Mouse (Mus musculus) hindbrain, embryonic 12.5 days (tissue): ENCODE results near the gene Tsen15. TPM values are rescaled to one million over a fixed set of nuclear protein-coding genes. Genes with fewer than 3 reads are reported as not detected.

ENCODE experiments used
- ATAC-seq: fragments of 200-750 bp; cut with Nextera tagmentation; 2 replicates; pipeline ENCODE4 v1.8.0; 2017; ENCODE audit warnings: moderate TSS enrichment; ENCODE audit not compliant: low FRiP score
- H3K27ac ChIP-seq: fragments of 300-500 bp; sonication (generic); 2 replicates; pipeline ENCODE4 v1.5.1; 2016; ENCODE audit warnings: mild to moderate bottlenecking
- H3K27me3 ChIP-seq: fragments of 300-500 bp; sonication (generic); 2 replicates; pipeline ENCODE4 v1.6.1; 2016; ENCODE audit warnings: mild to moderate bottlenecking
- H3K36me3 ChIP-seq: fragments of 300-500 bp; sonication (generic); 2 replicates; pipeline ENCODE4 v1.6.1; 2016; ENCODE audit warnings: mild to moderate bottlenecking
- H3K4me1 ChIP-seq: fragments of 300-500 bp; sonication (generic); 2 replicates; pipeline ENCODE4 v1.6.1; 2016
- H3K4me2 ChIP-seq: fragments of 300-500 bp; sonication (generic); replicated peaks from 2 replicates; pipeline ENCODE4 v1.6.1; 2016; ENCODE audit warnings: mild to moderate bottlenecking
- H3K4me3 ChIP-seq: fragments of 300-500 bp; sonication (generic); 2 replicates; pipeline ENCODE4 v1.5.1; 2016; ENCODE audit warnings: mild to moderate bottlenecking
- H3K9ac ChIP-seq: fragments of 300-500 bp; sonication (generic); 2 replicates; pipeline ENCODE4 v1.6.1; 2016; ENCODE audit warnings: mild to moderate bottlenecking, moderate library complexity
- H3K9me3 ChIP-seq: fragments of 300-500 bp; sonication (generic); replicated peaks from 2 replicates; pipeline ENCODE4 v1.6.1; 2016; ENCODE audit warnings: mild to moderate bottlenecking
- WGBS: fragments of 180-500 bp; shearing (Covaris S2); methylation state at CpG from one replicate; pipeline ENCODE4 v1.1.7; 2016; 5-methylcytosine and 5-hydroxymethylcytosine counted together
- polyA plus RNA-seq: library from polyadenylated mRNA; unstranded; fragments of >200 nt; fragmentation: Nextera tagmentation; extraction: Ambion mirVana; gene quantifications from 2 replicates; pipeline ENCODE4 v1.2.1, GENCODE M21; 2016

The Tsen15 gene
- 45.3 and 45.4 TPM in 2 replicates for polyA plus RNA-seq

DNA sequence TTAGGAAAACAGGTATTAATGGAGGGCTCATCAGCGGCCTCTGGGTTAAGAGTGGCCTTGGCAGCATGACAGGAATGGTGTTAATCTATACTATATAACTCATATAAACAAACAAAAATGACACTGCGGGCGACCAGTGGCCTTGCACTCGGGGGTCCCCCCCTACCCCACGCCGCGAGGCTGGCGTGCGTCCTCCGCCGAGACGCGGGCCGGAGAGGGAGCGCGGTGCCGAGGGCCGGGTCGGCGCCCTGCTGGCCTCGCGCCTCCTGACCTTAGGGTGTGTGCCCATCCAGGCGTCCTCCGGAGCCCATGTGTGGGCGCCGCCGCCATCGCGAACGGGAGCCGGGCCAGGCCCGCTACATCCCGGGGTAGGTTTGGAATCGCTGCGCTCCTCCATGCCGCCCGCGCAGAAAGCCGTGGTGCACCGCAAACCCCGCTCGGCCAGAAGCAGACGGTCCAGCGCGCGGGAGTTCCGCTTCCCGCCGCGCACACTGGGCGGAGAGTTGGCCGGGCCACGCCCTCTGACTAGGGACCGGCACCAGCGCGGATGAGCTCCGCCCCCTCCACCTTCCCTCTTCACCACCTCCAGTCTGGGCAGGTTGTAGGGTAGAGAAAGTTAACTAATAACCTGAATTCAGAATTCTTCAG, at the start of gene Tsen15:
Gene Tsen15, minus strand, starts transcription at position 501 of the 648 bp plus-strand sequence.
- WGBS: under 1% methylated on average over 57 of the region's 57 CpGs
- no peaks in the 10 kb centered on the region for H3K9me3 ChIP-seq
- H3K27ac ChIP-seq: no peak within 1 kb of the TSS
- peak within 1 kb of the TSS; percentile 88 for H3K9ac ChIP-seq
- ATAC-seq: peak; percentile 95
- H3K4me3 ChIP-seq: peak within 1 kb of the TSS; percentile 84
- H3K36me3 ChIP-seq: no peaks in the 10 kb centered on the region
- no peaks in the 10 kb centered on the region for H3K27me3 ChIP-seq
- H3K4me2 ChIP-seq: peak within 1 kb of the TSS; percentile 86
- peaks cover 5% of the 10 kb centered on the region; the same call in 1 of the 2 replicates for H3K4me1 ChIP-seq

DNA sequence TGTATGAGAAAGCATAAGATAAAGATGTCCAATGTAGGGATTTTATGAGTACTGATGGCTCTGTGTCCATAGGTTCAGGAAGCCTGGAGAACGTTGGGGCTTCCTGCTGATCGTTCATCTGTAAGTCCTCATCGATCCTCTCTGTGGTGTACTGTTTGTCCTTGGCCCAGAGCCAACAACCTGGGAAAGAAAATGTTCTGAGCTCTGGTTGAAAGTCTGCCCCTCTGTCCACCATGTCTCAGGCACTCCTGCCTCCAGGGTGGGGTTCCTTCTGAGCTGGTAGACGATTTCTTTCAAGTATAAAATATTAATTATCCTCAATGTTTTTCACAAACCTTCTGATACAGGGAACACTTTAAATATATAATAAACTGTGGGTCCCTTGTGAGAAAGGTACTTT, 47.7 kb upstream of the Tsen15 start:
- WGBS: 74% methylated on average over 4 of the region's 4 CpGs
- Histone ChIP-seq H3K4me1 (no peaks in the 10 kb centered on the region), H3K36me3 (no peaks in the 10 kb centered on the region), H3K9ac (no peak overlapping the region), H3K9me3 (no peaks in the 10 kb centered on the region), H3K4me3 (no peak overlapping the region), H3K27ac (no peak overlapping the region), H3K27me3 (no peaks in the 10 kb centered on the region), H3K4me2 (no peak overlapping the region)
- no peak for ATAC-seq

DNA sequence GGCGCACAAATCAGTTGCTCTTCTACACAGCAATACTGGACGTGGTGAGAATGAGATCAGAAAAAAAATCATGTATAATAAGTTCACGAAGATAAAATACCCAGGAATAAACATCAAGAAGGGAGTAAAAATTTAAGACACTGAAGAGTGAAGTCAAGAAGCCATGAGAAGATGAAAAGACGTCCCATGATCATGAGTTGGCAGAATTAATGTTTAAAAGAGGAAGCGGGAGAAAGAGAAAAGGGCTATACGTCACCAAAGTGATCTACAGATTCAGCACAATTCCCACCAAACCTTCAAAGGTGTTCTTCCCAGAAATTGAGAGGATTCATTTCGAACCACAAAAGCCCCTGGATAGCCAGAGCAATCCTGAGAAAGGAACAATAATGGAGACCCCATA, 43.3 kb upstream of the Tsen15 start:
- no peak overlapping the region for H3K4me3 ChIP-seq
- no peak for ATAC-seq
- H3K27me3 ChIP-seq: no peaks in the 10 kb centered on the region
- H3K27ac ChIP-seq: no peak overlapping the region
- H3K9ac ChIP-seq: no peak overlapping the region
- no peaks in the 10 kb centered on the region for H3K4me1 ChIP-seq
- no peaks in the 10 kb centered on the region for H3K9me3 ChIP-seq
- H3K36me3 ChIP-seq: no peaks in the 10 kb centered on the region
- WGBS: 88% methylated on average over 7 of the region's 7 CpGs
- no peak overlapping the region for H3K4me2 ChIP-seq

DNA sequence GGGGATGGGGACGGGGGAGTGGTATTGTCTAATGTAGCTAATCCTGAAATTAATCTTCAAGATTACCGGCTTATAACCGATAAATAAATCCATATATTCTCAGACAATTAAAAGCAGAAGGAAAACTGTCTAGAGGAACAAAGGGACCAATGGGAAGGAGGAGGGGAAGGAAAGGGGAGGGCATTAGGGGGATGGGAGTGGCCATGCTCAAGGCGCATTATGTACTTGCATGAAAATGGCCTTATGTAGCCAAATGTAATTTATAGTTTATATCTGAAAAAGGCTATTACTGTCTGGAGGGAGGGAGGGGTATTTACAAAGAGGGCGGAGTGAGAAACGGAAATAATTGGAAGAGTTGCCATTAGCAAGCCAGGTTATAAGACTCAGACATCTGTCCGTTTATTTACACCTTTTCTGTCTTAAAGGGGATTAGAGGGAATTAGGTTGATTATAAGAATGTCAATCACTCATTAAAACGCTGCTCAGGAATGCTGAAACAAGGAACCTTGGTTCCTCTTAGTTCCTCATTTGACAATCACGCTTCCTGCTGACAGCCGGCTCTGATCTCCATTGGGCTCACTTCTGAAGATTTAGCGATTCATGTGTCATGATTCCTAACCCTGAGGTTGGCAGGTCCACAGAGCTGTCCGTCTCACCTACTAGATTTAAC, 41.6 kb upstream of the Tsen15 start:
- ATAC-seq: no peak
- H3K4me1 ChIP-seq: no peaks in the 10 kb centered on the region
- 82% methylated on average over 12 of the region's 12 CpGs for WGBS
- no peaks in the 10 kb centered on the region for H3K27me3 ChIP-seq
- H3K4me2 ChIP-seq: no peak overlapping the region
- H3K9ac ChIP-seq: no peak overlapping the region
- no peak overlapping the region for H3K27ac ChIP-seq
- no peaks in the 10 kb centered on the region for H3K36me3 ChIP-seq
- no peak overlapping the region for H3K4me3 ChIP-seq
- H3K9me3 ChIP-seq: no peaks in the 10 kb centered on the region

DNA sequence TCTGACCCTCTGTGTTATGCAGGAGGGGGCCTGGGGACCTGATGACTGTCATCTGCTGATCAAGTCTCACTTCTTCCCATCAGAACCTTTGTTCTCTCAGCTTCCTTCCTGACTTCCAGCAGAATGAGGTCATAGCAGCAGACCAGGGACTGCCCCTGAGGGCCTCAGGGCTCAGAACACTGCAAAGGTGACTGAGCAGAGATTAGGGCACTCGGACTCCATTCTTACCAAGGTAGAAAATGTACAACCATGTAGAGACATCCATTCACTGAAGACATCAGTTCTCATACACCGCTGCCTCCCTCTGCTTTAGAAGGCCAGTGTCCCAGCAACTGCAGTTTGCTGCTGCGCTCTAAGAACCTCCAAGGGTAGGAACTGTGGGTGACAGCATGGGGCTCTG, 36.6 kb upstream of the Tsen15 start:
- H3K4me2 ChIP-seq: no peak overlapping the region
- WGBS: 84% methylated on average over 3 of the region's 3 CpGs
- no peaks in the 10 kb centered on the region for H3K4me1 ChIP-seq
- H3K4me3 ChIP-seq: no peak overlapping the region
- no peaks in the 10 kb centered on the region for H3K36me3 ChIP-seq
- no peaks in the 10 kb centered on the region for H3K9me3 ChIP-seq
- no peak overlapping the region for H3K9ac ChIP-seq
- H3K27ac ChIP-seq: no peak overlapping the region
- no peaks in the 10 kb centered on the region for H3K27me3 ChIP-seq
- no peak for ATAC-seq

DNA sequence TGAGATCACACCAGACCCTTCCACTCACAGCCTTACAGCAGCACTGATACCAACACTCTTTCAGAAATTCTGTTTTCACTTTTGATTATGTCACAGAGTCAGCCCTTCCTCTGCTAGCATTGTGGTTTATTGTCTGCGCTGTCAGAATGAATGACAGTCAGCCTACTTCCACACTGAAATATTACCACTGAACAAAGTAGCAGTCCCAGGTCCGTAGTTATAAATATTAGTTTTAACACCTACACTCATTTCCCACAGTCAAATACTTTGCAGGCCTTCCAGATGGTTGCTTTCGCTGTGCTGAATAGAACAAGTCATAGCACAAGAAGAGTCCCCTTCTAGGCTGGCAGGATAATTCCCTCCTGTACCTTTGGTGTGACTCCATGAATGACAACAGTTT, 35.8 kb upstream of the Tsen15 start:
- no peak overlapping the region for H3K4me3 ChIP-seq
- H3K27me3 ChIP-seq: no peaks in the 10 kb centered on the region
- H3K4me2 ChIP-seq: no peak overlapping the region
- 79% methylated on average over 3 of the region's 3 CpGs for WGBS
- no peaks in the 10 kb centered on the region for H3K36me3 ChIP-seq
- no peak for ATAC-seq
- no peaks in the 10 kb centered on the region for H3K9me3 ChIP-seq
- no peak overlapping the region for H3K9ac ChIP-seq
- no peaks in the 10 kb centered on the region; the same call in 1 of the 2 replicates for H3K4me1 ChIP-seq
- no peak overlapping the region for H3K27ac ChIP-seq

DNA sequence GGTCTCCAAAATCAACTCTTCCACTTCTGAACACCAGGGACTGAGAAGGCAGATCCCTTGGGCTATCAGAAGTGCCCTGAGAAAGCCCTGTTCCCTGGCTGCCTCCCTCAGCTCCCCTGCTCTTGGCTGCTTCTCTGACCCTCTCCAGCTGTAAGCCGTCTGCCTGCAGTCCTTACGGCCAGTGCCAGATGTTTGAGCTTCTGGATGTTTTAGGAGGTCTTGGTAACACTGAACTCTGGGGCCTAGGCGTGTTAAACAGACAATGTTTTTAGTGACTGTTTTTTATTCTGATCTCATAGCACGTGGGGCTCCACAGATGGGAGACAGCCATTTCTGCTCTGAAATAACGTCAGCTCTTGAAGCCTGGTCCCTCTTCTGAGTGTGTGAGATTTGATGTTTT, 31.1 kb upstream of the Tsen15 start:
- H3K9me3 ChIP-seq: no peaks in the 10 kb centered on the region
- no peak overlapping the region for H3K9ac ChIP-seq
- H3K36me3 ChIP-seq: no peaks in the 10 kb centered on the region
- H3K27ac ChIP-seq: no peak overlapping the region
- ATAC-seq: no peak
- no peak overlapping the region for H3K4me3 ChIP-seq
- 45% methylated on average over 5 of the region's 5 CpGs for WGBS
- no peaks in the 10 kb centered on the region for H3K27me3 ChIP-seq
- H3K4me1 ChIP-seq: no peaks in the 10 kb centered on the region; the same call in 1 of the 2 replicates
- H3K4me2 ChIP-seq: no peak overlapping the region

DNA sequence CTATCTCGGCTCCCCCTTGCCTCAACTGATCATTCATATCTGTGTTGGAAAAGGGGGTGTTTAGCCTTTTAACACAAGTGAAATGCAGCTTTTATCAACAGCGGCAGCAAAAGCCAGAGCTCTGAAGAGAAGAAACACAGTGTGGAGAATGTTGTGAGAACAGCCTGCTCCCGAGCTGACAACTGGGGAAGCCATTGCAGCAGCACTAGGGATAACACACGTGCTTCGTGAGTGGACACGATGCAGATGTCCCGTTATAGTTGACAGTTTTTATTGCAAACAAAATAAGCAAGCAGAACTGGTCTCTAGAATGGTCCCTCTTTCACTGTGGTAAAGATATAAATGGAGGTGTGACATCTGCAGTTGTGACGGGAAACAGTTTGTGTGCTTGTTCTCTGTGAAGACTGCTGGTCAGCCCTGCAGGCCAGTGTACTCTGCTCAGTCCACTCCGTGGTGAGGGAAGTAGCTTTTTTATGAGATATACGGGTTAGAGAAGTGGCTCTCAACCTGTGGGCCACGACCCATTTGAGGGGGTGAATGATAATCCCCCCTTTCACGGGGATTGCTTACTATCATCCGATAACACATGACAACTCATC, 29.9 kb upstream of the Tsen15 start:
- no peak for ATAC-seq
- Histone ChIP-seq H3K9ac (no peak overlapping the region), H3K4me2 (no peak overlapping the region), H3K9me3 (peaks cover 7% of the 10 kb centered on the region; the same call in 1 of the 2 replicates), H3K27ac (no peak overlapping the region), H3K36me3 (peaks cover 4% of the 10 kb centered on the region; the same call in 1 of the 2 replicates), H3K4me3 (no peak overlapping the region), H3K27me3 (no peaks in the 10 kb centered on the region), H3K4me1 (no peaks in the 10 kb centered on the region; the same call in 1 of the 2 replicates)
- WGBS: 87% methylated on average over 13 of the region's 13 CpGs

DNA sequence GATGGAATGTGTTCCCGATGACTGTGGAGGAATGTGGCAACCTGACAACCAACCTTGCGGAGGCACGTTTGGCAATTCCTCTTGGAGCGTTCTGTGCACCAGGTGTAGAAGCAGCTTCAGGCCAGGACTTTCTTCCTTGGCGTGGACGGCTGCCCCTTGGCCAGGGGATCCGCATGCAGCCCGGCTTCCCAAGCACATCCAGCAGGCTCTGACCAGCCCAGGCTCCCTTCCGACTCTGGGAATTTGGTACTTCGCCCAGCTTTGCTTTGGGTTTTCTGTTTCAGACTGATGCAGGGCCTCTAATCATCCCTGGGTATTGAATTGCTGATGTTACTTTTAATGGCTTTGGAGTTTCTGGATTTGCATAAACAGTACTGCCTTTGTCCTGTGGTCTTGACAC, 28.0 kb upstream of the Tsen15 start:
- Histone ChIP-seq H3K4me3 (no peak overlapping the region), H3K36me3 (peaks cover 4% of the 10 kb centered on the region; the same call in 1 of the 2 replicates), H3K4me1 (no peaks in the 10 kb centered on the region; the same call in 1 of the 2 replicates), H3K9me3 (peaks cover 7% of the 10 kb centered on the region; the same call in 1 of the 2 replicates), H3K27me3 (no peaks in the 10 kb centered on the region), H3K4me2 (no peak overlapping the region), H3K27ac (no peak overlapping the region), H3K9ac (no peak overlapping the region)
- no peak for ATAC-seq
- 73% methylated on average over 10 of the region's 10 CpGs for WGBS

DNA sequence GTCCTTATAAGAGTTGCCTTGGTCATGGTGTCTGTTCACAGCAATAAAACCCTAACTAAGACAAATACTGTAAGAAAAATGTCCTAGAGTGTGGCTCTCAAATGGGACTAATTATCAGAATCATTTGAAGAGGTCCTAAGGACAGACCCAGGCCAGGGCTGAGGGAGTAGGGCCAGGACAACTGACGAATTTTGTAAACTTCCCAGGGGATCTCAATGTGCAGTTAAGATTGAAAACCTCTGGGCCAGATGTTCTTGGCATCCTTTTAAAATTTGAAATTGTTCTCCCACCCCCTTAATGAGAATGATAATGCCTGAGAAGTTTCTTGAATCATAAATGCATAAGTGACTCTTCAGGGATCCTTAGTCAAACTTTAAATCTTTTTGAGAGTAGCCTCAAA, 27.5 kb upstream of the Tsen15 start:
- Histone ChIP-seq H3K27ac (no peak overlapping the region), H3K4me3 (no peak overlapping the region), H3K4me1 (no peaks in the 10 kb centered on the region; the same call in 1 of the 2 replicates), H3K9me3 (peaks cover 7% of the 10 kb centered on the region; the same call in 1 of the 2 replicates), H3K36me3 (peaks cover 4% of the 10 kb centered on the region; the same call in 1 of the 2 replicates), H3K4me2 (no peak overlapping the region), H3K9ac (no peak overlapping the region), H3K27me3 (no peaks in the 10 kb centered on the region)
- ATAC-seq: no peak
- WGBS: 77% methylated on average over 1 of the region's 1 CpGs

DNA sequence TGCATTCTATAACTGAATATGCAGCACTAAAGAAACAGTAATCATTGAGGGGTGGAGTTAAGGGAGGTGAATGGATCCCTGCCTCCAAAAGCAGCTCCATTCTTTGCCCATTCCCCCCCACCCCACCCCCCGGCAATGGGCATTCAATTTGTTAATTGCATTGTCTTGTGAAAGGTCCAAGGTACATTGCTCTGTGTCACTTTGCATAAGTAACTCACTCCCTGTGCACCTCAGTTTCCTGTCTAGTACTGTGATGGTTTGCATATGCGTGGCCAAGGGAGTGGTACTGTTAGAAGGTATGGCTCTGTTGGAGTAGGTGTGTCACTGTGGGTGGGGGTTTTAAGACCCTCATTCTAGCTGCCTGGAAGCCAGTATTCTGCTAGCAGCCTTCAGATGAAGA, 26.6 kb upstream of the Tsen15 start:
- no peaks in the 10 kb centered on the region; the same call in 1 of the 2 replicates for H3K4me1 ChIP-seq
- ATAC-seq: no peak
- H3K27me3 ChIP-seq: no peaks in the 10 kb centered on the region
- H3K36me3 ChIP-seq: peaks cover 4% of the 10 kb centered on the region; the same call in 1 of the 2 replicates
- no peak overlapping the region for H3K4me3 ChIP-seq
- no peak overlapping the region for H3K27ac ChIP-seq
- peaks cover 7% of the 10 kb centered on the region; the same call in 1 of the 2 replicates for H3K9me3 ChIP-seq
- 92% methylated on average over 2 of the region's 2 CpGs for WGBS
- H3K4me2 ChIP-seq: no peak overlapping the region
- H3K9ac ChIP-seq: no peak overlapping the region

DNA sequence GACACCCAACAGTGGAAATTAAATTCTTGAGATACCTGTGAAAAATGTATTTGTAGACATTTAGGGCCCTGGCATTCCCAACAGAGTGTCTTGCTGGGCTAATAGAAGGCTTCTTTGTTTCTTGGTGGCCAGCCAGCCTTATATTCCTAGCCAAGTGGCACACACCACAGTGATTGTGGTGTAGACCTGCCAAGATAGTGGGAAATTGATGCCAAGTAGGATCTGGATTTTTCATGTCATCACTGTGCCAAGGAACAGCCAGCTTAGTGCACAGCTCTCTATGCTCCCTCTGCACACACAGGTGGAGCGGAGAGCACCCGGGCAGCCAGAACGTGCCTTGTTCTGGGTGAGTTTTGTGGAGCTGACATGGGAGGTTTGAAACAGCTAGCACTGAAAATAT, 24.2 kb upstream of the Tsen15 start:
- H3K9me3 ChIP-seq: peaks cover 7% of the 10 kb centered on the region; the same call in 1 of the 2 replicates
- no peak overlapping the region for H3K27ac ChIP-seq
- H3K4me2 ChIP-seq: no peak overlapping the region
- no peak overlapping the region for H3K9ac ChIP-seq
- peaks cover 4% of the 10 kb centered on the region; the same call in 1 of the 2 replicates for H3K36me3 ChIP-seq
- ATAC-seq: no peak
- H3K27me3 ChIP-seq: no peaks in the 10 kb centered on the region
- H3K4me1 ChIP-seq: peaks cover 8% of the 10 kb centered on the region
- 95% methylated on average over 3 of the region's 3 CpGs for WGBS
- H3K4me3 ChIP-seq: no peak overlapping the region
